Mouse (Mus musculus) kidney, embryonic 15.5 days (tissue): ENCODE results near the gene Gm1604a. TPM values are rescaled to one million over a fixed set of nuclear protein-coding genes. Genes with fewer than 3 reads are reported as not detected.
"Not testable (repeated sequence)": the region's sequence is repeated elsewhere in the genome, so short reads cannot be mapped to it uniquely, and the experiment has no call there.

Experiments
- ATAC-seq: fragments of 200-750 bp; cut with Nextera tagmentation; replicated peaks from 2 replicates; pipeline ENCODE4 v1.8.0; 2017; ENCODE audit warnings: moderate TSS enrichment; ENCODE audit not compliant: low FRiP score
- H3K27ac ChIP-seq: fragments of 300-500 bp; sonication (generic); 2 replicates; pipeline ENCODE4 v1.5.1; 2015; ENCODE audit warnings: mild to moderate bottlenecking, inconsistent platforms
- H3K27me3 ChIP-seq: fragments of 300-500 bp; sonication (generic); 2 replicates; pipeline ENCODE4 v1.6.1; 2015; ENCODE audit warnings: inconsistent platforms
- H3K36me3 ChIP-seq: fragments of 300-500 bp; sonication (generic); 2 replicates; pipeline ENCODE4 v1.6.1; 2015; ENCODE audit warnings: inconsistent platforms
- H3K4me1 ChIP-seq: fragments of 300-500 bp; sonication (generic); 2 replicates; pipeline ENCODE4 v1.6.1; 2015; ENCODE audit warnings: inconsistent platforms
- H3K4me2 ChIP-seq: fragments of 300-500 bp; sonication (generic); 2 replicates; pipeline ENCODE4 v1.6.1; 2015; ENCODE audit warnings: moderate library complexity, mild to moderate bottlenecking, inconsistent platforms
- H3K4me3 ChIP-seq: fragments of 300-500 bp; sonication (generic); replicated peaks from 2 replicates; pipeline ENCODE4 v1.5.1; 2015; ENCODE audit warnings: mild to moderate bottlenecking, inconsistent platforms
- H3K9ac ChIP-seq: fragments of 300-500 bp; sonication (generic); 2 replicates; pipeline ENCODE4 v1.6.1; 2015; ENCODE audit warnings: mild to moderate bottlenecking, inconsistent platforms
- H3K9me3 ChIP-seq: fragments of 300-500 bp; sonication (generic); replicated peaks from 2 replicates; pipeline ENCODE4 v1.6.1; 2016; ENCODE audit warnings: inconsistent platforms
- WGBS: fragments of 180-500 bp; shearing (Covaris S2); methylation state at CpG from one replicate; pipeline ENCODE4 v1.1.7; 2015; ENCODE audit warnings: mixed read lengths; 5-methylcytosine and 5-hydroxymethylcytosine counted together
- polyA plus RNA-seq: library from polyadenylated mRNA; unstranded; fragments of >200 nt; fragmentation: Nextera tagmentation; extraction: Ambion mirVana; gene quantifications from 2 replicates; pipeline ENCODE4 v1.2.1, GENCODE M21; 2015

The Gm1604a gene
- polyA plus RNA-seq, 1 experiment from 2014 or later, result 0.32 TPM

DNA sequence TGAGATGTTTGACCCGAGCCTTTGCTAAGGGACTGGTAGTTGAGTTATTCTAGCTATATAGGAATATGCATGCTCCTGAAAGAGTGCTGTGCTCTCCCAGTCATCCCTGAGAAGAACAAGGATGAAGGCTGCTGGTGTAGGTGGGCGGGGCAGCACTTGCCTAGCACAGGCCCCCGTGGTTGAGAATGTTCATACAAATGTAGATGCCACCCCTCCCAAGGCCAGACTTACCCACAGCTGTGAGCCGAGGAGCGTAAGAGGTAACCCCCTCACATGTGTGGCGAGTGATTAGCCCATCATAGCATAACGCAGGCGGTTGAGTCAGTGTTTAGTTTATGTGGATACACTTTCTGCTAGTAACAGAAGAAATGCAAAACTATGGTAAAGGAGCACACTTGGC, 109.9 kb downstream of the Gm1604a start:
- H3K4me2 ChIP-seq, H3K4me3 ChIP-seq, H3K9ac ChIP-seq, H3K9me3 ChIP-seq, H3K4me1 ChIP-seq, H3K36me3 ChIP-seq, H3K27me3 ChIP-seq, ATAC-seq, H3K27ac ChIP-seq: not testable (repeated sequence)
- WGBS, result 91% methylated on average over 7 of the region's 8 CpGs

Other genes with a start within 250 kb of the Gm1604a start
- gene Ezr, start 242.8 kb upstream of the Gm1604a start, polyA plus RNA-seq, result 182 and 184 TPM in 2 replicates
- 45.5 and 47.8 TPM in 2 replicates for gene Rsph3b, start 76.9 kb upstream of the Gm1604a start, polyA plus RNA-seq
- 53.5 and 56.3 TPM in 2 replicates for gene Tagap1, start 64.4 kb upstream of the Gm1604a start, polyA plus RNA-seq
- gene Rnaset2b, start 54.9 kb upstream of the Gm1604a start, polyA plus RNA-seq, result 287 and 291 TPM in 2 replicates
- 0.14 and 0.68 TPM in 2 replicates for gene Gm49721, start 46.7 kb upstream of the Gm1604a start, polyA plus RNA-seq
- gene Rps6ka2, start 144.5 kb downstream of the Gm1604a start, polyA plus RNA-seq, result 20.9 and 21.5 TPM in 2 replicates